Mouse (Mus musculus): ENCODE measurements around the gene Pagr1a. TPM values are rescaled to one million over a fixed set of nuclear protein-coding genes. Genes with fewer than 3 reads are reported as not detected.

Pagr1a gene
- polyA plus RNA-seq, 1 experiment = 1.6 TPM

- H3K27me3 ChIP-seq (ENCODE audit: control insufficient read depth, insufficient read depth, low read length) = no peaks in the 10 kb centered on the region
- H3K4me1 ChIP-seq (ENCODE audit: control insufficient read depth, insufficient read depth, insufficient read length, low read length) = peaks cover 13% of the 10 kb centered on the region
- 2% methylated on average over 30 of the region's 30 CpGs for WGBS
- peak overlapping the region; percentile 42 for H3K27ac ChIP-seq (ENCODE audit: insufficient read depth, low read depth, low read length)
- H3K4me3 ChIP-seq (ENCODE audit: low read depth, low read length) = peak overlapping the region; percentile 74
- TF ChIP-seq CTCF (IDR thresholded peaks at IDR 0.05; ENCODE audit: extremely low read depth, insufficient read length, insufficient replicate concordance, low read depth, low read length) (peak; percentile 44; the same call in 1 of the 2 replicates), POLR2A (IDR thresholded peaks at IDR 0.05; ENCODE audit: low read depth, low read length) (peak; percentile 20; the same call in 1 of the 2 replicates)
- peaks cover 22% of the 10 kb centered on the region for H3K36me3 ChIP-seq (ENCODE audit: control insufficient read depth, insufficient read depth, low read length)
These were observed 7.8 kb upstream of the Pagr1a start for GRCm38 (mm10) chr7:127024755-127025555.

- no peaks in the 10 kb centered on the region for H3K27me3 ChIP-seq (ENCODE audit: control insufficient read depth, insufficient read depth, low read length)
- H3K4me3 ChIP-seq (ENCODE audit: low read depth, low read length) = peak overlapping the region; percentile 74
- TF ChIP-seq POLR2A (IDR thresholded peaks at IDR 0.05; ENCODE audit: low read depth, low read length) (no peak), CTCF (IDR thresholded peaks at IDR 0.05; ENCODE audit: extremely low read depth, insufficient read length, insufficient replicate concordance, low read depth, low read length) (no peak)
- H3K4me1 ChIP-seq (ENCODE audit: control insufficient read depth, insufficient read depth, insufficient read length, low read length) = peaks cover 13% of the 10 kb centered on the region
- no peak overlapping the region for H3K27ac ChIP-seq (ENCODE audit: insufficient read depth, low read depth, low read length)
- WGBS = 40% methylated on average over 19 of the region's 19 CpGs
- peaks cover 22% of the 10 kb centered on the region for H3K36me3 ChIP-seq (ENCODE audit: control insufficient read depth, insufficient read depth, low read length)
These were observed 6.9 kb upstream of the Pagr1a start for GRCm38 (mm10) chr7:127023896-127024690.

GRCm38 (mm10) chr7:127023272-127023691 lies 6.1 kb upstream of the Pagr1a start:
- H3K4me3 ChIP-seq (ENCODE audit: low read depth, low read length) = no peak overlapping the region
- TF ChIP-seq CTCF (IDR thresholded peaks at IDR 0.05; ENCODE audit: extremely low read depth, insufficient read length, insufficient replicate concordance, low read depth, low read length) (no peak), POLR2A (IDR thresholded peaks at IDR 0.05; ENCODE audit: low read depth, low read length) (no peak)
- 83% methylated on average over 13 of the region's 13 CpGs for WGBS
- H3K27me3 ChIP-seq (ENCODE audit: control insufficient read depth, insufficient read depth, low read length) = no peaks in the 10 kb centered on the region
- peaks cover 13% of the 10 kb centered on the region for H3K4me1 ChIP-seq (ENCODE audit: control insufficient read depth, insufficient read depth, insufficient read length, low read length)
- H3K36me3 ChIP-seq (ENCODE audit: control insufficient read depth, insufficient read depth, low read length) = peaks cover 22% of the 10 kb centered on the region
- H3K27ac ChIP-seq (ENCODE audit: insufficient read depth, low read depth, low read length) = no peak overlapping the region

DNA sequence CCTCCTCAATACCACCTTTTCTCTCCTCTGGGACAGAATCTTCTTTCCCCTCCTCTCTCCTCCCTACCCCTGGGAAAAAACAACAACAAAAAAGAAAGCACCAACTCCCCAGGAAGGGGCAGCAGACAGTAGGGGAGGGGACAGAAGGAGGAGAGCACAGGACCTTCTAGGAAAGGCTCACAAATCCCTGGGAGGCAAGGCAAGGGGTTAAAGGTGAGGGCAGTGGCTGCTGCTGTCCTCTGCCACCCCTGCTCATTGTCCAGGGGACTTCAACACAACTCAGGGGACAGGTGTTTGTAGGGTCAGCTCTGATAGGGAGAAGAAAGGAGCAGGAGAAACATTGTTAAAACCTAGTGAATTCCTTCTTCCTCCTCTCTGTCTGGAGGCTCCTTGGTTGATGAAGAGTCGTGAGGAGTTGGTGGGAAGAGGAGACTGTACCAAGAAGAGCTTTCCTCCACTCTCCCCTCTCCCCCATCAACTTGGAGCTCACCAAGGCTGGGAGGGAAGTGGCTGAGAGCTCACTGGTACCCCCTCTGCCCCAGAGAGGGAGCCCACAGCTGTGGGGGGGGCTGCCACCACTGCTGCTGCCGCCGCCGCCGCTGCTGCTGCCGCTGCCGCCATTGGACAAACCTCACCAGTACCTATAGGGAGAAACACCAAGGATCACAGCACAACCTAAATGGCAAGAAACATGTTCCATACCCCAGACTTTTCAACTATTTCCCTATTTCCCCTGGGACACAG lies 5.5 kb upstream of the Pagr1a start:
- H3K36me3 ChIP-seq (ENCODE audit: control insufficient read depth, insufficient read depth, low read length) = peaks cover 22% of the 10 kb centered on the region
- H3K27ac ChIP-seq (ENCODE audit: insufficient read depth, low read depth, low read length) = no peak overlapping the region
- TF ChIP-seq CTCF (IDR thresholded peaks at IDR 0.05; ENCODE audit: extremely low read depth, insufficient read length, insufficient replicate concordance, low read depth, low read length) = no peak
- TF ChIP-seq POLR2A (IDR thresholded peaks at IDR 0.05; ENCODE audit: low read depth, low read length) = no peak
- no peak overlapping the region for H3K4me3 ChIP-seq (ENCODE audit: low read depth, low read length)
- H3K4me1 ChIP-seq (ENCODE audit: control insufficient read depth, insufficient read depth, insufficient read length, low read length) = peaks cover 9% of the 10 kb centered on the region
- no peaks in the 10 kb centered on the region for H3K27me3 ChIP-seq (ENCODE audit: control insufficient read depth, insufficient read depth, low read length)
- 88% methylated on average over 7 of the region's 7 CpGs for WGBS

- no peak for TF ChIP-seq CTCF (IDR thresholded peaks at IDR 0.05; ENCODE audit: extremely low read depth, insufficient read length, insufficient replicate concordance, low read depth, low read length)
- no peak for TF ChIP-seq POLR2A (IDR thresholded peaks at IDR 0.05; ENCODE audit: low read depth, low read length)
- Histone ChIP-seq H3K27me3 (ENCODE audit: control insufficient read depth, insufficient read depth, low read length) (no peaks in the 10 kb centered on the region), H3K27ac (ENCODE audit: insufficient read depth, low read depth, low read length) (no peak overlapping the region), H3K4me1 (ENCODE audit: control insufficient read depth, insufficient read depth, insufficient read length, low read length) (peaks cover 8% of the 10 kb centered on the region), H3K4me3 (ENCODE audit: low read depth, low read length) (no peak overlapping the region), H3K36me3 (ENCODE audit: control insufficient read depth, insufficient read depth, low read length) (peaks cover 22% of the 10 kb centered on the region)
- WGBS = 56% methylated on average over 5 of the region's 5 CpGs
These were observed 4.7 kb upstream of the Pagr1a start for GRCm38 (mm10) chr7:127021563-127022527.

All from small intestine, adult 2 months (tissue).